Mouse (Mus musculus) thymus, postnatal 36 days (tissue): Measurements from ENCODE around the gene Adam19.
A peak's percentile ranks its signal among the peaks of the same experiment; 100 is the strongest.

Experiments used
- DNase-seq, 2 experiments: peaks; one replicate each; pipeline ENCODE4 v3.0.0; 2022; ENCODE audit warnings: mixed read lengths in 2 of 2

The Adam19 gene

GRCm38 (mm10) chr11:46109206-46109605 lies 53.4 kb downstream of the Adam19 start:
- no peak for DNase-seq

- DNase-seq, result no peak
Observed at GRCm38 (mm10) chr11:46110156-46110944, 54.6 kb downstream of the Adam19 start.

GRCm38 (mm10) chr11:46110945-46111287 lies 55.1 kb downstream of the Adam19 start:
- no peak for DNase-seq

- DNase-seq, result no peak
Observed at GRCm38 (mm10) chr11:46113211-46113610, 57.4 kb downstream of the Adam19 start.

GRCm38 (mm10) chr11:46114221-46114620 lies 58.4 kb downstream of the Adam19 start:
- DNase-seq, result no peak

GRCm38 (mm10) chr11:46115011-46115410 lies 59.2 kb downstream of the Adam19 start:
- no peak for DNase-seq

GRCm38 (mm10) chr11:46115411-46116173 lies 59.8 kb downstream of the Adam19 start:
- DNase-seq, result no peak

GRCm38 (mm10) chr11:46116510-46116909 lies 60.7 kb downstream of the Adam19 start:
- no peak for DNase-seq

GRCm38 (mm10) chr11:46119624-46120023 lies 63.8 kb downstream of the Adam19 start:
- DNase-seq, result no peak

GRCm38 (mm10) chr11:46120084-46120483 lies 64.3 kb downstream of the Adam19 start:
- DNase-seq, result no peak

GRCm38 (mm10) chr11:46121666-46122065 lies 65.9 kb downstream of the Adam19 start:
- DNase-seq, result no peak

- no peak for DNase-seq
Observed at GRCm38 (mm10) chr11:46122875-46123274, 67.1 kb downstream of the Adam19 start.

- no peak for DNase-seq
Observed at GRCm38 (mm10) chr11:46123328-46123866, 67.6 kb downstream of the Adam19 start.

- no peak for DNase-seq
Observed at GRCm38 (mm10) chr11:46125093-46125834, 69.5 kb downstream of the Adam19 start.

- no peak for DNase-seq
Observed at GRCm38 (mm10) chr11:46125835-46126229, 70.0 kb downstream of the Adam19 start.

- DNase-seq, result no peak
Observed at GRCm38 (mm10) chr11:46126317-46126716, 70.5 kb downstream of the Adam19 start.

- no peak for DNase-seq
Observed at GRCm38 (mm10) chr11:46126827-46127410, 71.1 kb downstream of the Adam19 start.

- no peak for DNase-seq
Observed at GRCm38 (mm10) chr11:46127621-46128547, 72.1 kb downstream of the Adam19 start.

- peak; percentile 69 to 73 for DNase-seq
Observed at GRCm38 (mm10) chr11:46128548-46128945, 72.8 kb downstream of the Adam19 start.

GRCm38 (mm10) chr11:46131022-46131986 lies 75.5 kb downstream of the Adam19 start:
- no peak for DNase-seq
